Mouse (Mus musculus): Measurements from ENCODE around the gene Gm11027. TPM values are rescaled to one million over a fixed set of nuclear protein-coding genes. Genes with fewer than 3 reads are reported as not detected.

The Gm11027 gene
- polyA plus RNA-seq, 1 experiment from 2014 or later = not detected

DNA sequence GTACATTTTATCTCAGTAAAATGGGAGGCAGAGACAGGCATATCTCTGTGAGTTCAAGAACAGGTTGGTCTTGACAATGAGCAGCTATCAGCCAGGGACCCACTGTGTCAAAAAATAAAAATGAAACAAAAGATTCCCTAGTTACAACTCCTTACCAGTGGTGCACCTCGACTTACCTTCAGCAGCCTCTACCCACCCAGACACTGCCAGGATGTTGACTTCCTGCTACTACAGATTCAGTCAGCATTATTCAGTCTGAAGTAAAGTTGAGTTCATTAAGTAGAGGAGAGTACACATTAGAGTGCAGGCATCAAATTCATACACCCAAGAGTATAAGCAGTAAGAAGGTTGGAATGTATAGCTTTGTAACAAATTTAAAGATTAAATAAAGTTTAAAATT is 38.6 kb downstream of the Gm11027 start:
- WGBS = 67% methylated on average over 1 of the region's 1 CpGs
- no peaks in the 10 kb centered on the region for H3K27me3 ChIP-seq (ENCODE audit: control insufficient read depth, insufficient read depth, low read depth, low read length)
- H3K4me2 ChIP-seq (ENCODE audit: low read depth, low read length) = no peak overlapping the region
- H3K9ac ChIP-seq (ENCODE audit: low read length) = no peak overlapping the region
- no peak for ATAC-seq (ENCODE audit: low read depth)
- H3K36me3 ChIP-seq (ENCODE audit: control insufficient read depth, insufficient read depth, low read length) = no peaks in the 10 kb centered on the region
- no peaks in the 10 kb centered on the region for H3K9me3 ChIP-seq (ENCODE audit: control insufficient read depth, low read length)
- H3K4me1 ChIP-seq (replicated peaks; ENCODE audit: control insufficient read depth, insufficient read depth, low read length) = 0 out of 2 replicates have a peak, but pooled peaks cover 2% of the 10 kb centered on the region
- no peak overlapping the region for H3K27ac ChIP-seq (ENCODE audit: low read length)
- H3K4me3 ChIP-seq (ENCODE audit: low read length) = no peak overlapping the region

- no peaks in the 10 kb centered on the region for H3K9me3 ChIP-seq (ENCODE audit: control insufficient read depth, low read length)
- H3K4me3 ChIP-seq (ENCODE audit: low read length) = no peak overlapping the region
- no peak for ATAC-seq (ENCODE audit: low read depth)
- no peak overlapping the region for H3K4me2 ChIP-seq (ENCODE audit: low read depth, low read length)
- no peak overlapping the region for H3K27ac ChIP-seq (ENCODE audit: low read length)
- 73% methylated on average over 3 of the region's 3 CpGs for WGBS
- no peaks in the 10 kb centered on the region for H3K36me3 ChIP-seq (ENCODE audit: control insufficient read depth, insufficient read depth, low read length)
- 0 out of 2 replicates have a peak, but pooled peaks cover 2% of the 10 kb centered on the region for H3K4me1 ChIP-seq (replicated peaks; ENCODE audit: control insufficient read depth, insufficient read depth, low read length)
- no peak overlapping the region for H3K9ac ChIP-seq (ENCODE audit: low read length)
- H3K27me3 ChIP-seq (ENCODE audit: control insufficient read depth, insufficient read depth, low read depth, low read length) = no peaks in the 10 kb centered on the region
Measured at GRCm38 (mm10) chr12:116315498-116315897, 40.3 kb downstream of the Gm11027 start.

- Histone ChIP-seq H3K27me3 (ENCODE audit: control insufficient read depth, insufficient read depth, low read depth, low read length) (no peaks in the 10 kb centered on the region), H3K9me3 (ENCODE audit: control insufficient read depth, low read length) (no peaks in the 10 kb centered on the region), H3K4me2 (ENCODE audit: low read depth, low read length) (no peak overlapping the region), H3K4me3 (ENCODE audit: low read length) (no peak overlapping the region), H3K4me1 (replicated peaks; ENCODE audit: control insufficient read depth, insufficient read depth, low read length) (no peaks in the 10 kb centered on the region), H3K27ac (ENCODE audit: low read length) (no peak overlapping the region), H3K36me3 (ENCODE audit: control insufficient read depth, insufficient read depth, low read length) (no peaks in the 10 kb centered on the region), H3K9ac (ENCODE audit: low read length) (no peak overlapping the region)
- ATAC-seq (ENCODE audit: low read depth) = no peak
- WGBS = 81% methylated on average over 1 of the region's 1 CpGs
Measured at GRCm38 (mm10) chr12:116317818-116318217, 42.6 kb downstream of the Gm11027 start.

Small RNA genes lying within 50 kb of the gene (microRNA-seq; reads per million reads assigned to microRNA genes)
- not detected for gene Gm23190

Other genes starting within 250 kb of the Gm11027 start
- 42.6 and 42.8 TPM in 2 replicates for gene Zfp386, start 227.7 kb upstream of the Gm11027 start, polyA plus RNA-seq (2015; fragmentation: Nextera tagmentation; extraction: Ambion mirVana)
- gene Vipr2, start 197.7 kb upstream of the Gm11027 start, polyA plus RNA-seq (2015; fragmentation: Nextera tagmentation; extraction: Ambion mirVana) = 2.8 and 2.9 TPM in 2 replicates
- gene Wdr60, start 12.4 kb upstream of the Gm11027 start, polyA plus RNA-seq (2015; fragmentation: Nextera tagmentation; extraction: Ambion mirVana) = 18.7 and 19.7 TPM in 2 replicates
- 18.6 and 20.3 TPM in 2 replicates for gene Esyt2, start 5.8 kb downstream of the Gm11027 start, polyA plus RNA-seq (2015; fragmentation: Nextera tagmentation; extraction: Ambion mirVana)
- 43.1 and 46.4 TPM in 2 replicates for gene Ncapg2, start 130.0 kb downstream of the Gm11027 start, polyA plus RNA-seq (2015; fragmentation: Nextera tagmentation; extraction: Ambion mirVana)
- gene Ptprn2, start 210.3 kb downstream of the Gm11027 start, polyA plus RNA-seq (2015; fragmentation: Nextera tagmentation; extraction: Ambion mirVana) = 0.13 and 0.19 TPM in 2 replicates